Mouse (Mus musculus) liver, adult 2 months (tissue): ENCODE measurements at regions not wholly inside any gene's neighbourhood (a gene's known extent, or its start where the extent isn't known, plus 50 kb on each side); places are given as distances from the start of the nearest gene placed in this dataset.

Experiments used
- CTCF ChIP-seq: fragments of 200-500 bp; IDR thresholded peaks from 2 replicates; pipeline ENCODE4 v1.5.1; 2011; ENCODE audit warnings: low read depth, low read length, control low read depth
- POLR2A ChIP-seq: fragments of 200-500 bp; IDR thresholded peaks from 2 replicates; pipeline ENCODE4 v1.6.1; 2011; ENCODE audit warnings: low read length, control low read depth; ENCODE audit not compliant: insufficient read depth; ENCODE audit errors: extremely low read depth

DNA sequence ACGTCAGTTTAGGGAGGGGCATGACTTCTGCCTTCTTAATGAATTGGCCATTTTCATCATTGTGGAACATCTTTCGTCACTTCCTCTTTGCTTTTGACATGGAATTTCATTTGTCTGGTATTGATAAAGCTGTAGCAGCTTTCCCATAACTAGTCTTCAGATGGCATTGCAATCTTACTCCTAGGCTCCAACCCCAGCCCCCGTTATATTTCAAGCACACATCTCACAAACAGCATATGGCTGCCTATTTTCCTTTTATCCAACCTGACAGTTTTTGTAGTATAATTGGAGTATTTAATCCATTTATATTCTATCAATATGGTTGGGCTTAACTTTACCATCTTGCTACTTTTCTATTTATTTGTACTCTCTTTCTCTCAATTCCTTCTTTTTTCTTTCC, 114.5 kb upstream of the Map1b start:
- TF ChIP-seq POLR2A, result no peak
- TF ChIP-seq CTCF, result no peak
